Mouse (Mus musculus) embryo, embryonic 11.5 days (tissue): ENCODE results near the gene Foxe1.

Experiments used
- DNase-seq: peaks from one replicate; pipeline ENCODE4 v3.0.0-alpha.2; 2012; ENCODE audit warnings: low read depth, low spot score

Gene Foxe1

DNA sequence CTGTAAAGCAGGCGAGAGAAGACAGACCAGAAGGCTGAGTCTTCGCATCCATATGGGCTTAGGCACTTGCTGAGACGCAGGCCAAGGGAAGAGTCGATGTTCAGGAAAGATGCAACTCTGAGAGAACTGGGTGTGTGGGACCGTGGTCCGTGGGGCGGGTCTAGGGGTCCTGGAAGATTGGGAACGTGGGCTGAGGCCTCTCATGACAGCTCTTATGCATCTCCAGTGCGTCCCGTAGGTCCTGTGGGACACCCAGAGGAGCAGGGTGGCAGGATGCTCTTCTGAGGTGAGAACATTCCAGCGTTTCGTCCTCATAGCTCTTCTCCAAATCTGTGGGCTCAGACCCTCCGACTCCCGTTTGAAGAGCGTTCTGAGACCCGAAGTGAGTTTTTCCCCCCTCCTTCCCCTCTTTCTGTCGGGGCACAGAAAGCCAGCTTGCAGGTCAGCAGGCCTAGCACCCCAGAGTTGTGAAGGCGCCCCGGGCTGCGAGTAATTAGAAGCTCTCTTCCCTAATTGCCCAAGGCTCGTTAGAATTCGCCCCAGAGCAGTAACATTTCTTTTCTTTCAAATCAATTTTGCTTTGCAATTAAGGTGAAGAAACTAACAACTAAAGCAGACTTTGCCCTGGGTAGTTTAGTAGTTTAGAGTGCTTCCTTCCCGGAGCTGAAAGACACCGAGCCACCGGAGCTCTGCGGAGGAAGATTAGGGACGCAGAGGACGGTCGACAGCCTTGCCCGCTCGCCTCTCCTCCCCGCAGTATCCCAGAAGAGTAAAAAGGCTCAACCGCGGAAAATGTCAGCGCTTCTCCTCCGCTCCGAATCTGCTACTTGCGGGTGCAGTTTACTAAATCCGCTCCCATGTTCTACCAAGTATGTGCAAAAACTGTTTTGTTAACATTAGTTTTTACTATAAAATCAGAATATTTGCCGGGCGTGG is 4.4 kb downstream of the Foxe1 start:
- no peak for DNase-seq

DNA sequence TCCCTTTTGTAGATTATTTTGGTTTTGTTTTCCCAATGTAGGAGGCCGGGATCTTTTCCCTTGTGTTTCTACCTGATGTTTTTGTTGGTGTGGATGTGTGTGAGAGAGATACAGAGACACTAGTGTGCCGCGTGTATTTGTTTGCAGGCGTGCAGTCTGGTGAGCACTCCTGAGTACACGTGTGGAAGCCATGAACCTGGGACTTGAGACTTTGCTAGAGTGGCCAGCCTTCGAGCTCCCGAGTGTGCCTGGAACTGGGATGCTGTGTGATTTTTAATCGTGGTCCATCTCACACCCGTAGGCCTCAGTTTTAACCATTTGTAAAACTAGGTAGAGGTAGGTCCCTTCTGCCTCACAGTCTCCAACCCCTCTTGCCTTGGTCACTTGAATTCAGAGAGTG is 5.5 kb downstream of the Foxe1 start:
- DNase-seq = no peak

DNA sequence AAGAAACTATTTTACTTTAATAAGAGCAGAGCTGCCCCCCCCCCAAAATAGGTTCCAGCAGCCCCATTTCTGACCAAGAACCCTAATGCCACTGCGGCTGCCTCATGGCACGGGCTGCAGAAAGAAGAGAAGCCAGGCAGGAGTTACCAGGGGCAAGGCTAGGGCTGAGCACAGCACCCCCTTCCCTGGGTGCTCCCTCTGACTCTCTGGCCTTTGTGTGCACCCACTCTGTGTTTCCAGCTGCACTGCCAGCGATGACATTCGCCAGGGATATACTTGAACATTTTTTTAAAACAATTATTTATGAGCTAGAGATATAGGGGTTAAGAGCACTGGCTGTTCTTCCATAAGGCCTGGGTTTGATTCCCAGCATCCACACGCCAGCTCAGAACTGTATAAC is 6.1 kb downstream of the Foxe1 start:
- no peak for DNase-seq

DNA sequence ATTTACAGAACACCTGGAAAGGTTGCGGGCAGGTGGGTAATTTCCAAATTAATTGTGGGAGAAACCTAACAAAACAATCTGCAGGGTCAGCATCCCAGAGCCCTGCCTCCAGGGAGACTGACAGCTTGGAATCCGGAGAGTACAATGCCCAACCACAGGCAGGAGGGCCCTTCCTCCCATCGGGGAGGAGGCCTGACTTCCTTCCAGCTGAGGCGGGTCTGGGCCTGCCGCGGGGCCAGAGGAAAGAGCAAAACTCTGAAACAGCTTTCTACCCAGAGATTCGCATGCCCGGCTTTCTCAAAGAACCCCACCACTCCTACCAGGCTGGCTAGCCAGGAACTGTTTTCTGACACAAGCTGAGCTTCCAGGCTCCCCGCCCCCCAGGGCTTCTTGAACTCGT is 9.6 kb downstream of the Foxe1 start:
- no peak for DNase-seq

DNA sequence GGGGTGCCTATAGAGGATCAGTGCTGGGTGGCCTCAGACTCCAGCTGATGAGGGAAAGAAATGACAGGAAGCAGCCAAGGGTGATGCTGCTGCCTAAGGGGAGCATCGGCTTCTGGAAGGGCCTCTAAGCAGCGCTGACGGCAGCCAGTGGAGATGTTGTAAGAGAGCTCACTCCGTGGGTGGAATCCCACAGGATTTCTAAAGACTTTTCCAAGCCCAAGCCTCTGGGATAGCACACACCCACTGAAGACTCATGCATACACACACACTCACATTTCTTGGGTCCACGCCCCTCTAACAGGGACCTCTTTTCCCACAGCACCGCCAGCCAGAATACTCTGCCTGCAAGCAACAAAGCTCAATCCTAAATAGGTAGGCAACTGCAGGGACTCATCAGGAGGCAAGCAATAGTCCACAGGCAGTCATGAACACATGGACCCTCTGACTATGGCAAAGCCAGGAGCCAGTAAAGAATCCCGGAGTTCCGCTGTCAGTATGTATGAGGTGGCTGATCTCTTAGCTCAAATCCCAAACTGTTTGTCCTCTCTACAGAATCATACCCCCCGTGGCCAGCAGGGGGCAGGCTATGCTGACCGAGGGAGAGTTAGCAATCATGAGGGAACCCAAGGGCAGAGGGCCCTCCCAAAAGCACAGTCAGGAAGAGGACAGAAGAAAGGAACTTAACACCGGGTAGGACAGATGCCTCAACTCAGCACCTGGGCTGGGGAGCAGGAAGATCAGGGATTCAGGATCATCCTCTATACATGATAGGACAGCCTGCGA is 13.1 kb downstream of the Foxe1 start:
- no peak for DNase-seq

DNA sequence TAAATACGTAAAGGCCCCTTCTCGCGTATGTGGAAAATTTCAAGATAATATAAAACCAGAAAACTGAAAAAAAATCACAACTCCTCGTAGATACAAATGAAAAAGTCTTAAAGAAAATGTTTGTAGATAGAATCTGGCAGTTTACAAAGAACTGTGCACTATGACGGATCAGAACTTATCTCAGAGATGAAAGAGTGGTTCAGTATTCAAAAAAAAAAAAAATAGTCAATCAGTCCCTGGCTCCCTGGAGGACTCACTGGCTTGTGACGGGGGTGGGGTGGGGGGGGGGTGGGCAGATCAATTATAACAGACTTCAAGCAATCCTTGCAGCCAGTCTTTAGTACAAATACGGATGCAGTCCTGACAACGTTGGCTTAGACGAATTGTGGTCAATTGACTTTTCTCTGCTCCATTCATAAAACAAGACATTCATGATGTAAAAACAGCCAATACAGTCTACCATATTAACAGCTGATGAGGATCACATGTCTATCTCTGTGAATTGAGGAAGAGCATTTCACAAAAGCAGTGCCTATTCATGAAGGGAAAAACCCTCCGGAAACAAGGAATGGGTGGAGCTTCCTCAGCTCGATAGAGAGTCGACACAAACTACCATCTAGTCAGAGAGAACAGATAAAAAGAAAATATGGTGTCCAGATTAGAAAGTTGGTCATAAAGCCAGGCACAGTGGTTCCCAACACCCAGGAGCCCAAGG is 16.3 kb downstream of the Foxe1 start:
- no peak for DNase-seq

DNA sequence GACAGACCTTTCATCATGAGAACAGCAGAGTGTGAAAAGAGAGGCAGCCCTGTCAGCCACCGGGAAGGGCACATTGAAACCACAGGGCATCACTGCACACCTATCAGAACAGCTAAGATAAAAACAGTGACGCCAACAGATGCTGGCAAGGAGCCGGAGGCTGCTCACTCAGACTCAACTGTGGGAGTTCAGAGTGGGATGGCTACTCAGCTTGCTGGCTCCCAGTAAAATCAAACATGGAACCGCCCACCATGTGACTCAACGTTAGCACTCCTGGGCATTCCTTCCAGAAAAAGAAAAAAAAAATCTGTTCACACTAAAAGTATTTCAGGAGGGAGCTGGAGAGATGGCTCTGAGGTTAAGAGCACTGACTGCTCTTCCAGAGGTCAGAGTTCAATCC is 17.8 kb downstream of the Foxe1 start:
- DNase-seq = no peak

DNA sequence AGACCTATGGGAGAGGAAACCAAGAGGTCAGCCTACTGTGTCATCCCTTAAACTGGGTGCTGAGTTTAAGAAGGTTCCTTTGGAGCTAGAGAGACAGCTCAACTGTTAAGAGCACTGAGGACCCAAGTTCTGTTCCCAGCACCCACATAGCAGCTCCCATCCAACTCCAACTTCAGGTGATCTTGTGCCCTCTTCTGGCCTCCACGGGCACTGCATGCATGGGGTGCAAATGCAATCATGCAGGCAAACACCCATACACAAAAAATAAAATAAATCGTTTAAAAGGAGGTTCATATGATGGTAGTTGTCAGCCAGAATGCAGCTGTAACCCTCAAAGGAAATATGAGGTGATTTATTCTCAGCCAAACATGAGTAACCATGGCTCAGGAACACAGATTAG is 21.0 kb downstream of the Foxe1 start:
- DNase-seq = no peak

DNA sequence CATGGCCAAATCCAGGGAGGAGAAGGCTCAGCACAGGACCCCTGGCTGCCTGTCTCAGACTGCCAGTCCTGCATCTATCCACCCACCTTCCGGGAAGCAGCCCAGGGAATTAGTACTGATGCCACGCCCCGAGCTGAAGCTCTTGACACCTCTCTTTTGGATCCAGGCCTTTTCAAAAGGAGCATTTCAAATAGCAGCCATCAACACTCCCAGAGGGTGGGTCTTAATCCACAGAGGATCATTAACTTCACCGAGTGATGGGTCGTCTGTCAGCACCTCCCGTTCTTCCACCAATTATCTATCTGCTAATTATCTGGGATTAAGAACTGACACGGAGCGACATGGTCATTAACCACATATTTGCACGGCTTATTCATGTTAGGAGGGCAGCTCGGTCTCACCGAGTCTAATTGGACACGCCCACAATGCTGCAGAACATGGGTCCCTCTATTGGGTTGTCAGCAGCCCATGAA is 24.1 kb downstream of the Foxe1 start:
- no peak for DNase-seq

DNA sequence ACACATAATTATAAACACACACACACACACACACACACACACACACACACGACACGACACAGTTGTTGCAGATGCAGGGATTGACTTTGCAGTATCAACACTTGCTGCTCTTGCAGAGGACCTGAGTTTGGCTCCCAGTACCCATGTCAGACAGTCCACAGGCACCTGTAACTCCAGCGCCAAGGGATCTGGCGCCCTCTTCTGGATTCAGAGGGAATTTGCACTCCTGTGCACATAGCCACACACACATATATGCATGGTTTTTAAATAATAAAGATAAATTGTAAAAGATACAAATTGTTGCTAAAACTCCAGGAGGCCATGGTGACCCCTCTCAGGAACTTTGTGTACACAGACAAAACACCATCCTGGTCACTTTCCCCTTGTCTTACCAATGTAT is 25.7 kb downstream of the Foxe1 start:
- no peak for DNase-seq

DNA sequence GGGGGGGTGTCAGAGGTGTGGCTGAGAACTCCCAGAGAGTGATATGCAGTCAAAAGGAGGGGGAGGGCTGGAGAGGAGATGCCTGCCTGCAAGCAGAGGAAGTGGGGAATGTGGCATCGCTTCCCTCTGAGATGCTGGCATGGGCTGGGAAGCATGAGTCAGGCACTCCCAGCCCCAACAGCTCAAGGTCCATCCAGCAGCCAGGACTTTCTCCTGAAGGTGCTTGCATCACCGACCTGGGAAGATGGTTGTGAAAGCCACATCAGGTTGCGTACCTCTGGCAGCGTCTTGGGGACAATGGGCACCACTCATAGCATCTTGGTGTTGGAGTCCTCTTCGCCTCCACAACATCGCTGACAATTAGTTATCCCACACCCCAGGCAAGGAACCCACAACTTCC is 27.0 kb downstream of the Foxe1 start:
- no peak for DNase-seq

DNA sequence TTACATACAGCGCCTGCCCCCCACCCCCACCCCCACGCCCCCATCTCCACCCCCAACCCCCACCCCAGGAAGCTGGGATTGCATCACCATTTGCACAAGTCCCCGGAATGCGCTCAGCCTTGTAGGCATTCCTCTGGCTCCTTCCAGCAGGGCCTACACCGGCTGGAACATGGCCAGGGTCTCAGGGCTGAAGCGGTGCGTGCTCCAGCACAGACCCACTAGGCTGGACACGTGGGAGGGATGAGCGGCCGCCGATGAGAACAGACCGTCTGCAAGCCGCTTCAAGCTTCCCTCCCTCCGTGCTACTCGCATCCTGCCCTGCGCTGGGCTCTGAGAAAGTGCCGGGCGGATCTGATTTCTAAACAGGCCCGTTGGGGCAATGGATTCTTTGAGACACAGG is 27.6 kb downstream of the Foxe1 start:
- DNase-seq = no peak

DNA sequence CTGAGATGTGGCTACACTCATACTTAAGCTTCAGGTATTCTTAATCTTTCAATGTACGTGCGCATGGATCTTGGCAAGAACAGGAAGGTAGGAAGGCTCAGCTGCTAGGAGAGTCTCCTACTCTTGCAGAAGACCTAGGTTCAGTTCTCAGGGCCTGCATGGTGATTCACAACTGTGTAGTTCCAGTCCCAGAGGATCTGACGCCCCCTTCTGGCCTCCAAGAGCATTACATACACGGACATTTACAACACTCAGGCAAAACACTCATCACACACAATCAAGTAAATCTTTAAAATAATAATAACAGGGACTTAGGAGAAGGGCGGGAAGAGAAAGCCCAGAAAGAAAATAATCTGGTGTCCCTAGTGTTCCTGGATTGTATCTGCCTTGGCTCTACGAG is 31.0 kb downstream of the Foxe1 start:
- DNase-seq = no peak

DNA sequence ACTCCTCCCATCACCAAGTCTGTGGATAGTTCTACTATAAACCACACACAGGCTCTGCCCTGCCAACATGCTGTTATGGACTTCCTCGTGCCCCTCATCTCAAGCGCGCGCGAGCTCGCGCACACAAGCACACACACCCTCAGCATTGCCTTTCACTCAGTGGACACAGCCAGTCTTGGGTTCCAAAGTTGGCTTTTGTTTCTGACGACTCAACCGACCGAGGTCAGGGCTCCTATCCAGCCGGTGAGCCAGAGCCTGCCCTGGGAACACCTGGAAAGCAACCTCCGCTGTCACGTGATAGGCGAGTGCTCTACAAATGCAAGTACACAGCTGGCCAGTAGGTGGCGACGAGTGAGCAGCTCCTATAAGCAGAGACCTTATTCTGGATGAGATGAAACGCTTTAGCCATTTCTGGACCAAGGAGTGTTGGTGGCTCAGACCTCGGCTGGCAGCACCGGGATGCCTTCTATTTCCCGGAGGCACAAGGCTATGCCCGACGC is 31.5 kb downstream of the Foxe1 start:
- peak; percentile 64 for DNase-seq

DNA sequence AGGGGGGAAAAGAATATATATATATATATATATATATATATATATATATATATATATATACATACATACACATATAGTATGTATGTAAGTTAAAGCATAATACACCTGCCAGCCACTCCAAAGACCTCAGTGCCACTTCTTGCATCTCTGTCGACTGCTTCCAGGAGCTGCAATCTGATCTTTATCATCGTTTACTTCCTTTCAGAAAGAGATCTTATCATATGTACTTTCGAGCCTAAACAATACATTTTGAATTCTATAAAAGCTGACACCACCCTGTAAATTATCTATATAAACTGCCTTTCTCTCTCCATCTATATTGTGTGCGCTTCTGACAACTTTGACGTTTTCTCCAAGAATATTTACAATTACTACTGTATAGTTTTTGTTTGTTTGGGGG is 45.1 kb downstream of the Foxe1 start:
- DNase-seq = no peak

DNA sequence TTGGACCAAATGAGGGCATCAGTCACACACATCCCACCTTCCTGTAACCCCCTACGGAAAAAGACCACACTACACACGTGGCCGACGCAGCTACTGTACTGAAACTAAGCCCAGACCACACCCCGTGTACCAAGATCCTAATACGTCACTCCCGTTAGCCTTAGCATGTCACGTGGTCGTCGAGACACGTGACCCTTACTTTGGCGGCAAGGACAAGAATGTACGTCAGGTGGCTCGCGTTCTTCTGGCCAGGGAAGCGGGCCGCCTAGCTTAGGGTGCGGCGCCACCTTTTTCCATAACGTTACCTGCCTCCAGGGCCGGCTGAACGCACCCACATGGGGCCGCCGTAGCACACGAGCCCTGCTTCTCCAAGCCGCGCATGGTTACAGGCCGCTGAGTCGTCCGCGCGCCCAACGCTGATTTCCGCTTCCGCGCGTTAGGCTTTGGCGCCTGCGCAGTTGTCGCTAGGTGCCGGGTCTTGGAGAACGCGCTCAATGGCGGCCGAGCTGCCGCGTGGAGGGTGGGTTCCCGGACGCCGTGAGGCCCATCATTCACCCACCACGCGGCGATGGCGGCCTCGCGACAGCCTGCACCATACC is 45.7 kb downstream of the Foxe1 start, which contains the start of gene Trmo:
Gene Trmo, minus strand, starts transcription at position 425 of the 599 bp plus-strand sequence.
- DNase-seq = peak; percentile 98

DNA sequence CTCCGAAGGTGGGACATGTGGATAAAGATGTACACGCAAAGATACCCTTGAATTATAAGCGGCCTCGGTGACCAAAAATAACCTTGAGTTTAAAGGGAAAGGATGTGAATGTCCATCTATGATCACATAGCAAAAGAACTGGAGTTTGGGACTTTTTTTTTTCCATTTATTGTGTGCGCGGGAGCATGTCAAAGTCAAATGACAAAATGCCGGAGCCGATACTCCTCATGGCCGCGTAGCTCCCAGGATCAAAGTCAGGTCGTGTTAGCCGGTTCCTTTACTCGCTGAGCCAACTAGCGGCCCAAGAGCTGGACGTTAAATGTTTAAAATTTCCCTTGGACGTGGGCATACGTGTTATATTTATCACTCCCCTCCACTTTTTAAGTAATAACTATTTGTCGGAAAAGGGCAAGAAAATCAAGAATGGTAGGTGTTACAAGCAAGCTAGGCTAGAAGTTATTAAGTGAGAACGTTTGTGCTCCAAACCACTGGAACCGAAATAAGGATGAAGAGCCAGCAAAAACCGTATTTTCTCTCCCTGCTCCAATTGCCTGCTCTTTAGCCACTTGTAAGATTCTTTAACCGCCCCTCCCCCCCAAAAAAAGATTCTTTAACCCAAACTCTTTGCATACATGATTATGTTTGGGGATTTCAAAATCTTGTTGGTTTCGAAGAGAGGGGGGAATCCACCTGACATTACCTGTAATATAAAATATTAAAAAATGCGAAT is 46.4 kb downstream of the Foxe1 start:
- DNase-seq = peak; percentile 43

DNA sequence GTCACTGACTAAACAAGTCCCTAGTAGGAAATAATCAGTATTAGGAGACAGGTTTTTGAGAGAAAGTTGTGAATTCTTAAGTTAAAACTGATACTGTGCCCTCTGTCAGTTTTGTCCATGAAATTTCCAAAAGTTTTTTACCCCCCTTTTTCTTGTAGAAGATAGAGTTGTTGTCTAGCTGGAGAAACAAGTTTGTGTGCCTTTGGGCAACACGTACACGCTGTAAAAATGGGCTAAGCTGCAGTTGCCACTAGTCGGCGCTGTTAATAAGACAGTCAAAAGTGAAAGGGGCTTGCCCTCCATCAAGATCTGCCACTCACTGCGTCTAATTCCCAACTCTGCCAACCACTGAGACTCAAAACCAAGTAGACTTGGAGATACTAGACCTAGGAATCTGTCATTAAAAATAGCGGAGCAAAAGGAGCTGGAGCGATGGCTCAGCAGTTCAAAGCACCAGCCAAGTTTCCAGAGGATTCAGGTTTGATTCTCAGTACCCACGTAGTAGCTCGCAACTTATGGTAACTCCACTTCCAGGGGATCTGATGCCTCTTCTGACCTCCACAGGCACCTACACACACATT is 47.1 kb downstream of the Foxe1 start:
- DNase-seq = peak; percentile 82

DNA sequence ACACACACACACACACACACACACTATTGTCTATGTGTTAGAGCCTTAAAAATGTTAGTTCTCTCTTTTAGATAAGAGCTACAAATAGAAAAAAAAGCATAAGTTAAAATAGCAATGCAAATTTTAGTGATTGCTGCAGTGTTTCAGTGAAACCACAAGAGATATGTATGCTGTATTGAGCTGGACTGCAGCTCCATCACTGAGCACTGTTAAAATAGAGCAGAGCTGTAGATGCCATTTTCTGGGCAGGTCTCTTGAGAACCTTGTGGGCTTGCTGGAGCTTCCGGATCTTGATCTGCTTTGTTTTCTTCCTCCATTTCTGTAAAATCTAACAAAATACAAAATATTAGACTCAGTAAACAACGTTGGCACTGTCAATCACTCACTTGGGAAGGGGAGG is 51.0 kb downstream of the Foxe1 start:
- DNase-seq = no peak

DNA sequence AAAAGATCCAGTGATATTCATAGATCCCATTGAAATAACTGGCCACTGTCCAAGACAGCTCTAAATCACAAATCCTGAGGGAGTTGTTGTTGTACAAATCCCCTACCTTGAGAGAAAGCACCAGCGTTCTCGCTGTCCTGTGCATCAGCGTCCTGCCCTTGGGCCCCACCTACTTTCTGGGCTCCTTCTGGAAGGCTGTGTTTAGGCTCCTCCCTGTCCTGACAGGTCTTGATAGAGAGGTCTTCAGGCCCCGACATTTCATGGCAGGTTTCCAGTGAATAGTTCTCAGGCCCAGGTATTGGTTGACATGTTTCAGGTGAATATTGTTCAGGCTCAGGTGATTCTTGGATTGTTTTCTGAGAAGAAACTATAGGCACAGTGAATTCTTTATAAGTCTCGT is 52.3 kb downstream of the Foxe1 start:
- DNase-seq = no peak
